Mouse (Mus musculus): Measurements from ENCODE around the gene Mum1. TPM values are rescaled to one million over a fixed set of nuclear protein-coding genes. Genes with fewer than 3 reads are reported as not detected.

Gene Mum1
- polyA plus RNA-seq, 1 experiment from 2014 or later: 23.1 TPM

DNA sequence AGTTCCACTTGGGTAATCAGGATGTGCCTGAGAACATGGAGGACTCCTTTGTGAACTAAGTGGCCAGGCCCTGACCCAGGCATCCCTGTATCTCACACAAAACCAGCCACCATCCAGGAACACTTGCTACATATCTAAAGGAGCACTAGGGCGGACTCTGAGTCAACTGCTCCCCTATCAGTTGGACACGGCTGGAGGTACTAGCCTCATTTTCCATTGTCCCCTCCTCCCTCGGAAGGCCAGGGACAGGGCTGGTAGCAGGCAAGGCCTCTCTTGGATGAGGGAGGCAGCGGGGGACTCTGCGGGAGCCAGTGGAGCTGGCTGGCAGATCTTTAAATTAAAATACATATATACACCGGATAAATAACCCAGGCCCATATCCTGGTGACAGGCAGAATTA, 32.3 kb upstream of the Mum1 start:
- ATAC-seq (ENCODE audit: low FRiP score, low TSS enrichment) (no peak), DNase-seq (ENCODE audit: low spot score) (no peak)
- H3K27me3 ChIP-seq (ENCODE audit: control insufficient read depth, insufficient read depth, low read length): 0 out of 2 replicates have a peak, but pooled peaks cover 3% of the 10 kb centered on the region
- H3K36me3 ChIP-seq (ENCODE audit: control insufficient read depth, insufficient read depth, low read length): no peaks in the 10 kb centered on the region
- H3K4me1 ChIP-seq (replicated peaks; ENCODE audit: control insufficient read depth, insufficient read depth): no peaks in the 10 kb centered on the region
- no peaks in the 10 kb centered on the region for H3K9me3 ChIP-seq (ENCODE audit: control insufficient read depth, low read length)
- no peak for TF ChIP-seq EP300 (optimal IDR thresholded peaks at IDR 0.05)
- TF ChIP-seq CTCF (IDR thresholded peaks at IDR 0.05; ENCODE audit: low read depth): no peak
- H3K27ac ChIP-seq (replicated peaks): no peak overlapping the region
- no peak overlapping the region for H3K9ac ChIP-seq (ENCODE audit: low read length)
- WGBS: 89% methylated on average over 6 of the region's 6 CpGs
- no peak overlapping the region for H3K4me3 ChIP-seq (ENCODE audit: low read depth, low read length)
- no peak overlapping the region for H3K4me2 ChIP-seq (replicated peaks; ENCODE audit: low read depth)

- no peak for ATAC-seq (ENCODE audit: low FRiP score, low TSS enrichment)
- Histone ChIP-seq H3K27ac (replicated peaks) (no peak overlapping the region), H3K36me3 (ENCODE audit: control insufficient read depth, insufficient read depth, low read length) (no peaks in the 10 kb centered on the region), H3K4me2 (replicated peaks; ENCODE audit: low read depth) (no peak overlapping the region), H3K9me3 (ENCODE audit: control insufficient read depth, low read length) (no peaks in the 10 kb centered on the region), H3K27me3 (ENCODE audit: control insufficient read depth, insufficient read depth, low read length) (0 out of 2 replicates have a peak, but pooled peaks cover 3% of the 10 kb centered on the region), H3K4me1 (replicated peaks; ENCODE audit: control insufficient read depth, insufficient read depth) (no peaks in the 10 kb centered on the region), H3K4me3 (ENCODE audit: low read depth, low read length) (no peak overlapping the region), H3K9ac (ENCODE audit: low read length) (no peak overlapping the region)
- WGBS: 61% methylated on average over 8 of the region's 8 CpGs
- DNase-seq (ENCODE audit: low spot score): no peak
- TF ChIP-seq CTCF (IDR thresholded peaks at IDR 0.05; ENCODE audit: low read depth) (no peak), EP300 (optimal IDR thresholded peaks at IDR 0.05) (no peak)
Measured at GRCm38 (mm10) chr10:80194441-80194840, 31.8 kb upstream of the Mum1 start.

DNA sequence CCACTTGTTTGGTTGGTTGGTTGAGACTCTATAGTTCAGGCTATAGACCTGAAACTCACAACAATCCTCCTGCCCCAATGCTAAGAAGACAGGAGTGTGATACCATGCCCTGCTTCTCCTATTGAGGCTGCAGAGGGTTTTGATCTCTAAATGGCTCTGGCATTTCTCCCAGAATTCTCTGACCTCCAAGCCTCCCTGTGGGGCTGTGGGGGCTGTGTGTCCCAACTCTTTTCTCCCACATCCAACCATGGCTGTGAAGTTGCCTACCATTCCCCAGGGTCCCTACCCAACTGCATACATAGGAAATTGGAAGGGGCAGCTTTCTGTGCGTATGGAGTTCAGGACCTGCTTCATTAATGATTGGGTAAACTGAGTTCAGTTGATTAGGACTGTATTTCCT, 30.1 kb upstream of the Mum1 start:
- Histone ChIP-seq H3K36me3 (ENCODE audit: control insufficient read depth, insufficient read depth, low read length) (no peaks in the 10 kb centered on the region), H3K27me3 (ENCODE audit: control insufficient read depth, insufficient read depth, low read length) (no peaks in the 10 kb centered on the region), H3K4me3 (ENCODE audit: low read depth, low read length) (no peak overlapping the region), H3K27ac (replicated peaks) (no peak overlapping the region), H3K4me1 (replicated peaks; ENCODE audit: control insufficient read depth, insufficient read depth) (no peaks in the 10 kb centered on the region), H3K9ac (ENCODE audit: low read length) (no peak overlapping the region), H3K4me2 (replicated peaks; ENCODE audit: low read depth) (no peak overlapping the region), H3K9me3 (ENCODE audit: control insufficient read depth, low read length) (no peaks in the 10 kb centered on the region)
- ATAC-seq (ENCODE audit: low FRiP score, low TSS enrichment): no peak
- WGBS: 92% methylated on average over 1 of the region's 1 CpGs
- TF ChIP-seq EP300 (optimal IDR thresholded peaks at IDR 0.05): no peak
- TF ChIP-seq CTCF (IDR thresholded peaks at IDR 0.05; ENCODE audit: low read depth): no peak
- no peak for DNase-seq (ENCODE audit: low spot score)

DNA sequence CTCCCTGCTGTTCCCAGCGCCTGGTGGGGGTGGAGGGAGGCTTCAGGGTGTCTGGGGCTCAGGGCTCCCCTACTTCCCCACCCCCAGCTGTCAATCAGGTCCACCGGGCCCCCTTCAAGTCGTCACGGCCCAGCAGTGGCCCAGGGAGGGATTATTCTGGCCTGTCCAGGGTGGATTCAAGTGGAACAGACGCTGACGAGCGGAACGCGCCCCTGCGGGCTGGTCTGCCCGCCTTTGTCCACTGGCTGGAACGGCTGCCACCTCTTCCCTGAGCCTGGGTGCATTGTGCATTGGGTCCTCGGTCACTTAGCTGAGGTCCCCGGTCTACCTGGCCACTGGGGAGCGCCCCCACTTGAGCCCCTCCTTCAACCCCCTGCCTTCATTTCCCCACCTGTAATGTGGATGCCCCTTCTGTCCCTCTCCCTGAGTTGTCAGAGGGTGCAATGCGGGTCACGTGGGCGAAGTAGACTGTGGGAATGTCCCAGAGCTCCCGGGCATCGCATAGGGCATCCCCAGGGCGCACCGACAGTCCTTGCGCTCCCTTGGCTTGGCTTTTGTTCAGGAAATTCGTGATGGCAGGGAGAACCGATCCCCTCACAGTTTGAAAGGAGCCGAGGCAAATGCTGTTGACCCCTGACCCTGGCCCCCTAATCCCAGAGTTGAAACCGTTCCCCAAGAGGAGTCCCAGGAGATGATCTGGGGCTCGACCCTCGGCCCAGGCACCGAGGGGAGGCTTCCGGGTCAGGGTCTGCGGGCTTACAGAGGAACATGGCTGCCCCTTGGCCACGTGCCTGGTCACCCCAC, 29.3 kb upstream of the Mum1 start:
- 77% methylated on average over 33 of the region's 33 CpGs for WGBS
- DNase-seq (ENCODE audit: low spot score) (no peak), ATAC-seq (ENCODE audit: low FRiP score, low TSS enrichment) (no peak)
- no peak overlapping the region for H3K9ac ChIP-seq (ENCODE audit: low read length)
- H3K4me1 ChIP-seq (replicated peaks; ENCODE audit: control insufficient read depth, insufficient read depth): no peaks in the 10 kb centered on the region
- H3K27me3 ChIP-seq (ENCODE audit: control insufficient read depth, insufficient read depth, low read length): no peaks in the 10 kb centered on the region
- no peak overlapping the region for H3K4me3 ChIP-seq (ENCODE audit: low read depth, low read length)
- TF ChIP-seq EP300 (optimal IDR thresholded peaks at IDR 0.05) (no peak), CTCF (IDR thresholded peaks at IDR 0.05; ENCODE audit: low read depth) (no peak)
- no peak overlapping the region for H3K27ac ChIP-seq (replicated peaks)
- no peak overlapping the region for H3K4me2 ChIP-seq (replicated peaks; ENCODE audit: low read depth)
- H3K9me3 ChIP-seq (ENCODE audit: control insufficient read depth, low read length): no peaks in the 10 kb centered on the region
- H3K36me3 ChIP-seq (ENCODE audit: control insufficient read depth, insufficient read depth, low read length): no peaks in the 10 kb centered on the region

- 46% methylated on average over 3 of the region's 3 CpGs for WGBS
- Histone ChIP-seq H3K4me3 (ENCODE audit: low read depth, low read length) (no peak overlapping the region), H3K4me2 (replicated peaks; ENCODE audit: low read depth) (no peak overlapping the region), H3K9ac (ENCODE audit: low read length) (no peak overlapping the region), H3K27ac (replicated peaks) (no peak overlapping the region), H3K9me3 (ENCODE audit: control insufficient read depth, low read length) (no peaks in the 10 kb centered on the region), H3K27me3 (ENCODE audit: control insufficient read depth, insufficient read depth, low read length) (no peaks in the 10 kb centered on the region), H3K36me3 (ENCODE audit: control insufficient read depth, insufficient read depth, low read length) (no peaks in the 10 kb centered on the region), H3K4me1 (replicated peaks; ENCODE audit: control insufficient read depth, insufficient read depth) (no peaks in the 10 kb centered on the region)
- DNase-seq (ENCODE audit: low spot score): peak; percentile 82
- ATAC-seq (ENCODE audit: low FRiP score, low TSS enrichment): peak; percentile 85
- TF ChIP-seq EP300 (optimal IDR thresholded peaks at IDR 0.05) (no peak), CTCF (IDR thresholded peaks at IDR 0.05; ENCODE audit: low read depth) (peak; percentile 93)
Measured at GRCm38 (mm10) chr10:80199440-80200008, 26.7 kb upstream of the Mum1 start.

DNA sequence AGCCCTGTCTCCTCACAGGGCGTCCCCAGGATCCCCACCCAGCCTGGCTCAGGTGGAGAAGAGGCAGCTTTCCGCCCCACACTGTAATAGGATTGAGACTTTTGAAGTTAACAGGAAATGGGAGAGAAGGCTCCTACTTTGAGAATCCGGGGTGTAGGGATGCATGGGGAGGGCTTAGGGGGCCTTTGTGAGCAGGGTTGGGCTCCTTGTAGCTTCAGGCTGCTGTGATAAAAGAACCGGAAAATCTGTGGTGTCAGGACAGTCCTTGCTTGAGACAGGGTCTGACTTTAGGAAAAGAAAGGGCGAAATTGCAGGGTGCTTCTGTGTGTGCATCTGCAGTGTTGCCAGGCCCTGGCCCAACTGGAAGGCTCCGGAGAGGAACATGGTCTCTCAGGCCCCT, 25.7 kb upstream of the Mum1 start:
- Histone ChIP-seq H3K4me1 (replicated peaks; ENCODE audit: control insufficient read depth, insufficient read depth) (no peaks in the 10 kb centered on the region), H3K36me3 (ENCODE audit: control insufficient read depth, insufficient read depth, low read length) (no peaks in the 10 kb centered on the region), H3K9me3 (ENCODE audit: control insufficient read depth, low read length) (no peaks in the 10 kb centered on the region), H3K27me3 (ENCODE audit: control insufficient read depth, insufficient read depth, low read length) (no peaks in the 10 kb centered on the region), H3K27ac (replicated peaks) (no peak overlapping the region), H3K4me3 (ENCODE audit: low read depth, low read length) (no peak overlapping the region), H3K9ac (ENCODE audit: low read length) (no peak overlapping the region), H3K4me2 (replicated peaks; ENCODE audit: low read depth) (no peak overlapping the region)
- TF ChIP-seq EP300 (optimal IDR thresholded peaks at IDR 0.05): no peak
- TF ChIP-seq CTCF (IDR thresholded peaks at IDR 0.05; ENCODE audit: low read depth): no peak
- ATAC-seq (ENCODE audit: low FRiP score, low TSS enrichment) (no peak), DNase-seq (ENCODE audit: low spot score) (no peak)
- WGBS: 76% methylated on average over 6 of the region's 6 CpGs
